8 mouse cellular contexts compared by ENCODE assay signal in genomic region chr1:161142531-161143159, GRCm38 (mm10). TPM values are rescaled to one million over a fixed set of nuclear protein-coding genes. Genes with fewer than 3 reads are reported as not detected.
DNase-seq lines count a peak whose midpoint lies in the region; ATAC-seq lines count a peak whose summit lies in the region.

Gene Ankrd45 (plus strand): TSS chr1:161142691.

- peak within 1 kb of the TSS; percentile 58 for H3K4me2 ChIP-seq in intestine, embryonic 14.5 days (ENCODE audit: low read length)

- peak within 1 kb of the TSS; percentile 26 for H3K4me3 ChIP-seq in intestine, embryonic 14.5 days (ENCODE audit: low read depth, low read length)

- 7% methylated on average over 33 of the region's 33 CpGs for WGBS in intestine, embryonic 14.5 days

- peak; percentile 89 for ATAC-seq in intestine, embryonic 14.5 days (replicated peaks; ENCODE audit: low FRiP score, low TSS enrichment, low read depth)
- no peak for ATAC-seq in monocyte, adult 5-6 weeks (replicated peaks; ENCODE audit: insufficient number of reproducible peaks, low FRiP score, low TSS enrichment, poor library complexity, severe bottlenecking)

- H3K9ac ChIP-seq in intestine, embryonic 14.5 days (ENCODE audit: low read length): peak within 1 kb of the TSS; percentile 35; the same call in 1 of the 2 replicates

- H3K27me3 ChIP-seq in intestine, embryonic 14.5 days (replicated peaks; ENCODE audit: control insufficient read depth, insufficient read depth, low read length): no peaks in the 10 kb centered on the region
- H3K27me3 ChIP-seq in splenic B cell, adult 2 months (ENCODE audit: control insufficient read depth, insufficient read depth, low read length, poor library complexity, severe bottlenecking): no peaks in the 10 kb centered on the region

- H3K9me3 ChIP-seq in intestine, embryonic 14.5 days (ENCODE audit: control insufficient read depth, low read length): no peaks in the 10 kb centered on the region

- peak; percentile 73 for DNase-seq in WW6 (ENCODE audit: low read depth, low spot score)
- peak; percentile 10 for DNase-seq in cerebellum, adult 8-10 months
- DNase-seq in forelimb bud, embryonic 11.5 days (ENCODE audit: low read depth, low spot score): peak; percentile 75
- DNase-seq in intestine, embryonic 14.5 days (ENCODE audit: low spot score): peak; percentile 76
- DNase-seq in left cerebral cortex, adult 9 months (ENCODE audit: low spot score in 2 of 2): peak; percentile 36 to 73
- DNase-seq in mesoderm, embryonic 11.5 days (ENCODE audit: low read depth, low spot score): peak; percentile 84
- peak; percentile 45 for DNase-seq in splenic B cell, adult 2 months (ENCODE audit: low read depth, low spot score)

- H3K27ac ChIP-seq in intestine, embryonic 14.5 days (ENCODE audit: low read depth): no peak within 1 kb of the TSS

- no peaks in the 10 kb centered on the region; the same call in 1 of the 2 replicates for H3K4me1 ChIP-seq in intestine, embryonic 14.5 days (replicated peaks; ENCODE audit: control insufficient read depth, insufficient read depth, low read length)

- no peaks in the 10 kb centered on the region for H3K36me3 ChIP-seq in intestine, embryonic 14.5 days (ENCODE audit: control insufficient read depth, insufficient read depth, low read length)
- no peaks in the 10 kb centered on the region for H3K36me3 ChIP-seq in splenic B cell, adult 2 months (ENCODE audit: control insufficient read depth, insufficient read depth, low read length, poor library complexity, severe bottlenecking)

RNA-seq across cellular contexts. Expression of gene Ankrd45, which starts in this region (rescaled TPM):
- polyA plus RNA-seq in intestine, embryonic 14.5 days (2014; fragmentation: Nextera tagmentation; extraction: Ambion mirVana): 1.4 and 1.6 TPM in 2 replicates
- not detected in 3 replicates for total RNA-seq in monocyte, adult 5-6 weeks (2017)

Comparison
In these comparisons a context has a peak if more than half of its experiments do, and no peak if none do; other contexts are left out.
1. DNase-seq: peak in every context shown above with its lines; median percentile 84 in mesoderm, embryonic 11.5 days; 76 in intestine, embryonic 14.5 days; 75 in forelimb bud, embryonic 11.5 days; 73 in WW6; 54 in left cerebral cortex, adult 9 months; 45 in splenic B cell, adult 2 months; 10 in cerebellum, adult 8-10 months.